Mouse (Mus musculus) heart, postnatal 10 days (tissue): Measurements from ENCODE around the gene Pgrmc2. TPM values are rescaled to one million over a fixed set of nuclear protein-coding genes. Genes with fewer than 3 reads are reported as not detected.
A peak's percentile ranks its signal among the peaks of the same experiment; 100 is the strongest.

Source experiments
- DNase-seq, 2 experiments: peaks; one replicate each; pipeline ENCODE4 v3.0.0; 2021
- intact Hi-C: fragments of 180-260 bp; cut with DNase I; formaldehyde crosslinking; loops from one replicate; pipeline ENCODE4 v1.15.1; 2025
- total RNA-seq, 2 experiments: library from RNA; stranded (reverse); gene quantifications; 2 replicates each; pipeline ENCODE4 v1.2.3; 2021

Gene Pgrmc2
- total RNA-seq, 2 experiments from 2014 or later: 42.3 to 46.9 TPM

DNA sequence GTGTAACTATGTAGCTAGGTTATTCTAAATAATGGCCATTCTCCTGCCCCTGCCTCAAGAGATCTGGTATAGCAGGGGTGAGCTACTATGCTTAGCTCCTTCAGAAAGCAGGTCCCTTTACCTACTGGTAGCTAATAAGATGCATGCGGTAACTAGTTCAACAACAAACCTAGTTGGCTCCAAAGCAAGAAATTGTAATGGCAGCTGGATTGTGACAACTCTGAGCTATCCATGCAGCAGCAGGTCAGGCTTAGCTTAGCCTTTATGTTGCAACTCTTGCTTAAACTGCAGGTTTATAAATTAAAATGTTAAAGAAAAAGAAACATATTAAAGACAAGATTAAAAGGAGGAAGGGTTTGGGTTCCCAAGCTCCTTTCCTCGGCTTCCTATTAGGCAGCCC lies 4.2 kb downstream of the Pgrmc2 start:
- intact Hi-C loops: loop anchor here (10.0 kb wide), 1 partner anchor 666 kb away; the partner anchor contains the start of genes D3Ertd751e and Sclt1
- DNase-seq: no peak

DNA sequence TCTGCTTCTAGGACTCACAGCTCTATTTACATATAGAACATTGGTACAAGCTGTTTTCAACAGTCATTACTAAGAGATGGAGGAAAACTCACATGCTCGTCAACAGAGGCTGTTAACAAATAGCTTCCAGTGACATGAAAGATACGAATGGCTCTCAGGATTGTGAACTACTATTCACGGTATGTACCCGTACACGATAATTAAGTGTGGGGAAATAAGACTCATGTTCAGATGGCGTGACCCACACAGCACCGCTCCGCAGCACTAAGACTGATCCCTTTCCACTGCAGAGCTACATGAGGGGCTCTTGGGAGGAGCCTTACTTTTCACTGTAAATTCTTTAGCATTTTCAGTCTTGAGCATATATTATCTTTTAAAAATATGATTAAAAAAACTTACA lies 7.5 kb downstream of the Pgrmc2 start:
- DNase-seq: no peak
- intact Hi-C loops: loop anchor here (10.0 kb wide), 1 partner anchor 669 kb away; the partner anchor contains the start of genes D3Ertd751e and Sclt1

DNA sequence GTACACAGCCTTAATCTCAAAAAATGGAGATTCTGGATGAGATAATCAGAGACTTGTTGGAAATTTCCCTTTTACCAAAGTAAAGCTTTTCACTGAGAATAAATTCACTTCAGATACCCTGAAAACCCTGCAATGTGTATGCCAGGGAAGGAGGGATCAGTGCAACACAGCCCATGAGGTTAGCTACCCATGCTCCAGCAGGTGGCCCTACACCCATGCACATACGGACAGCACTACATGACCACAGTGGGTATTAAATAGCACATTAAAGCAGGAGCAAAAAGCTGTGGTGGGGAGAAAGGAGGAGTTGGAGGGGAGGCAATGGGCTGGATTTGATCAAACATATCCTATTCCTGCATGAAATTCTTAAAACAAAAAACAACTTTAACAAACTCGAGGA lies 12.3 kb downstream of the Pgrmc2 start:
- intact Hi-C loops: loop anchor here (10.0 kb wide), 1 partner anchor 674 kb away; the partner anchor contains the start of genes D3Ertd751e and Sclt1

DNA sequence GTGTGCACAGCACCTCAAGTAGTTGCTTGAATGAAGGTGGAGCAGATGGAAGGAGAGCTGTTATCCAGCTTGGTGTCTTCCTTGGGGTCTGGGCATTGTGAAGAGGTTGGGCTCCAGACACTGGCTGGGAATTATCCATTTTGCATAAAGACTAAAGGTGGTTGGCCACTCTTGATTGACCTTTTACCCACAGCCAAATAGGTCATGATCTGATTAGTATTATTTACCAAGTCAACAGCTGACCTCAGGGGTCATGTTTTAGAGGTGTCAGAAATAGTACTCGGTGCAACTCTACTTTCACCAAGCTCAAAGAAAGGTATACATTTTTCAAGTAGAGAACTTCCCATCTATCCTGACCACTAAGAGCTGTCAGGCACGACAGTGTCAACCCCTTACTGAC lies 17.5 kb downstream of the Pgrmc2 start:
- intact Hi-C loops: no loop called here
- DNase-seq: no peak

More for the DNA sequence above, 12.3 kb downstream of the Pgrmc2 start:
- DNase-seq: peak; percentile 29 to 34

DNA sequence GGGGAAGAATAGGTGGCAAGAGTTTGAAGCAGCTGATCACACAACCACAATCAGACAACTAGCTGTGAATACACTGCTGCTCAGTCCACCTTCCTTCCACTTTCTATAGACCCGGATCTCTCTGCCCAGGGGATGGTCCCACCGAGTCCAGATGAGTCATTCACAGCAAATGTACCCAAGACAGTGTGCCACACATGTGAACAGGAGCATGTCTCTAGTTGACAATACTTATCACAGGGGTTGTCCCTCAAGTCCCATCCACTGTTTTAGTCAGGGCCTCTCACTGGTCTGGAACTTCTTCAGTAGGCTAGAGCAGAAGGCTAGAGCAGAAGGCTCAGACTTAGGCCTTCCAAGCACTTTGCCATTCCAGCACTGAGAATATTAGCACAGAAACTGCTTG lies 20.1 kb downstream of the Pgrmc2 start:
- no peak for DNase-seq
- intact Hi-C loops: no loop called here

DNA sequence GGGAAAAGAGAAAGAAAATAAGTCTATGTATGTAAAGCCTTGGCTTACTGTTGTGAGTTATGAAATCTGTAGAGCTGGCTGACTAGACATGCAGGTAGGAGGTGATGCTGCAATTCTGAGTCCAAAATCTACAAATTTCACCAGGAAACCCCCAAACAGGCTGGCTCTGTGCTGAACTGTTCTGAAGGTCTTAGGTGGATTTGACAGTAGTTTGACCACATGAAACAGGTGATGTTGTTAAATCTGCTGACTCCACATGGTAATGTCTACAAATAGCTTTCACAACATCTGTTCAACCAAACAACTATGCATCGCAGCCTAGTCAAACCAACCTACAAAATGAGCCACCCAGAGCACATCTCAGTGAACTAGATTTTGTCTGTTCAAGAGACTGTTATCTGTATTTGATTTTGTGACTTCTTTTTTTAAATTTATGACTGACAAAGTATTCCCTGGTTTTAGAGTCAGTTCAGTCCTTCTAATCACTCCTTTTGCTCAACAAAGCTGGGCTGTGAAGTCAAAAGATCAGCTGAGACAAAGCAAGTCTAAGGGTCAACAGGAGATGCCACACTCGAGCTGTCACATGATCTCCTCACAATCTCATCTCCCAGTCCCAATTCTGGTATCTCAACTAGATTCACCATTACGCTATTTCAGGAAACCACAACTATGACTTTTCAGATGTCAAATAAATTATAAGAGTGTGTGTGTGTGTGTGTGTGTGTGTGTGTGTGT lies 20.8 kb downstream of the Pgrmc2 start:
- DNase-seq: no peak
- intact Hi-C loops: no loop called here

DNA sequence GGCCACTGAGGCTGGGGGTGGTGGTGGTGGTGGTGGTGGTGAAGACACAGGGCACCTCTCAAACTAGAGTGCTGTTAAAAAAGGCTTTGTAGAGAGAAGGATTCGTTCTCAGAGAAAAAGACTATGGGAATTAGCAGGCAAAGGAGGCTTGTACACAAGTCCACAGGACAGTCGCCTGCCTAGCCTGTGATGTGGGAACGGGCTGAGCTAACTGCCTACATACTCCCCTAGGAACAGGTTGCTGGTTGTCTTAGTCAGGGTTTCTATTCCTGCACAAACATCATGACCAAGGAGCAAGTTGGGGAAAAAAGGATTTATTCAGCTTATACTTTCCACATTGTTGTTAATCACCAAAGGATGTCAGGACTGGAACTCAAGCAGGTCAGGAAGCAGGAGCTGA lies 23.6 kb downstream of the Pgrmc2 start:
- DNase-seq: no peak
- intact Hi-C loops: no loop called here

DNA sequence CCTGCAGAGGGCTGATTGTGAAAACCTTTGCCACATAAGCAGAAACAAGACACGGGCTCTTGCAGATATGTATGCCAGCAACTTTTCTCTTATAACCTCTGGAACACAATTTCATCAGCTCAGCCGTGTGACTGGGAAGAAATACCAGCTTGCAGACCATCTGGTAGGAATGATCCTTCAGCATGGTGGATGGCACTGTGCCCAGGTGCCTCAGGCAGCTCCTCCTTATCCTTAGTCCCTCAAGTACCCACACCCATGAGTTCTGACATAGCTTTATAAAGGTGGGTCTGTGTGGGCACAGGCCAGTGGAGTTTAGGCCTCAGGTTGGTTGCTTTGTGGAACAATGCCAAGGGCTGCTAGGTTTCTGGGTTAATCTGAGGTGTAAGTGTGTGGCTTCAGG lies 24.5 kb downstream of the Pgrmc2 start:
- DNase-seq: peak in 1 of 2 experiments; percentile 22
- intact Hi-C loops: no loop called here

DNA sequence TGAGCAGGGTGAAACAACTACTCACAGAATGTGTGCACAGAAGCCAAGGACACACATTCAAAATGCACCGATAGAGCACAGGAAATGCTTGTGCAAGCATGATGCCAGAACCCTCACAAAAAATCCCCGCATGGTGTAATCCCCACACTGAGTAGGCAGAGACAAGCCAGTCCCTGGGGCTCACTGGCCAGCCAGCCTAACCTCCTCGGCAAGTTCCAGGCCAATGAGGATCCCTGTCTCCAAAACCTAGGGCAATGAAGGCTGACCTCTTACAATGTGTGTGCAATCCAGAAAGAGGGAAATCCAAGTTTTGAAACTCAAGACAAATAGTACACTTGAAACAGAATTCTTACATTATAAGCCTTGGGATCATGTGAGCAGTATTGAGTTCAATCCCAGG lies 29.5 kb downstream of the Pgrmc2 start:
- DNase-seq: no peak
- intact Hi-C loops: no loop called here

DNA sequence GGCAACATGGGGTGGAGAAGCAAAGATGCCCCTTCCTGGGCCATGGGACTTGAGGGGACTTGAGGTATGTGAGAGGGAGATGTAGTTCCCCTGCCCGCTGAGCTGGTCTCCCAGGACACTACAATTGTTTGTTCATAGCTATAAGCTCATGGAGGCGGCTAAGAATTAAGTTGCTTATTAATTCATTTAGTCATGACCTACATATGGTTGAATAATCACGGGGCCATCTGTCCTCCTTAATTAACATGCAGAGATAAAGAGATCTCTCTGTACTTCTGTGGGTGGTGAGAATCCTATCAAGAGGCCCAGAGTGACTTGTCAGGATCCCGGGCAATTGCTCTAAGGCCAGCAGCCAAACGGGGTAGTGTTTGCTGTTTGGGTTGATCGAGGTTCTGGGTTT lies 35.0 kb downstream of the Pgrmc2 start:
- intact Hi-C loops: no loop called here
- no peak for DNase-seq

DNA sequence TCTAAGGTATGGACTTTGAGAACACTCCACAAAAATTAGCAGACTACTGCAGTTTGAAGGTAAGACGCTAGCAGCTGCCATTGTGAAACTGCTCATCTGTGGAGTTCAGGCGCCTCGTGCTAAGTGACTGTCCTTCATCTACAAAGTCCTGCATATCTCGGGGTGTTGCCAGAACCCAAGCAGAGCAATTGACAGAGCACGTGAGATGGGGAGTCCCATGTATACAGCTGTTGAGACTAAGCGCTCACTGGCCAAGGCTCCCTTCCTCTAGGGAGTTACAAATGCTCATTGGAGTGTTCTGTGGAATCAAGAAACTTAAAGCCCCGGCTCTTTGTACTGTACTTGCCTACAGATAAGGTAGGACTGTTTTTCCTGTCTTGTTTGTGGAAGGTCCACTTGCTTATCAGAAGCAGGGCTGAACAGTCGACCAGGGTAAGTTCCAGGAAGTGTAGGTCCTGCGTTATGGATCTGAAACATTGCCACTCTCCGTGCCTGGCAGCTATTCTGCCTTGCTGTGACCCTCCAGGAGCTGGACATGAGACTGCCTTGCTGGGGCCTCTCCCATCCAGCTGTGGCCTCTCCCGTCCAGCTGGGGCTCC lies 39.0 kb downstream of the Pgrmc2 start:
- peak; percentile 6 to 13 for DNase-seq
- intact Hi-C loops: no loop called here

DNA sequence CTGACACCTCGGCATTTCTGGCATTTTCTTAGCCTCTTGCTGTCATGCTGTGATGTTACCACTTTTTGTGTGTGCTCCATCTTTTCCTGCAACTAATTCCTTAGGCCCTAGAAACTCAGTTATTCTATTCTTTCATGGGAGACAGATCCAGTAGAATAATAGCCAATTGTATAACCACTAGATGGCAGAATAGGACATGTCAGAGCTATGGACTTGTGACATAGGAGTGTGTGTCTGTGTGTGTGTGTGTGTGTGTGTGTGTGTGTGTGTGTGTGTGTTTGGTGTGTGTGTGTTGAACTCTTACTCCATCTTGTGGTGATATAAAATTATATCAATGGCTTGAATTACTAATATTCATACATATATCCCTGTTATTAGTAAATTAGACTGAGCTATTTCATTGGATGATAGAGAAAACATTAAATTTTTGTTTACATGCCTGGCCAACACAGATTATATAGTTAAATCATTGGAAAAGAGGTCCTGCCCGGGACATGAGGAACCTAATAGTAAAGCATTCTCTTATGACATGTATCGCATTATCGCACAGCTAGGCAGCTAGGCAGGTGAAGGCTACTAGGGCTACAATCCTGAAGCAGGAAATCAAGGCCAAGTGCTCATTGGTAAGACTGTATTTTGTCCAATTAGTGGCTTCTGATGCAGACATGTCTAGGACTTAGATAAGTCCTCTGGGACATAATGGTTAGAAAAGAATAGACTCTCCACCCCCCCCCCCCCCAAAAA lies 40.5 kb downstream of the Pgrmc2 start:
- intact Hi-C loops: no loop called here
- peak; percentile 24 to 59 for DNase-seq

DNA sequence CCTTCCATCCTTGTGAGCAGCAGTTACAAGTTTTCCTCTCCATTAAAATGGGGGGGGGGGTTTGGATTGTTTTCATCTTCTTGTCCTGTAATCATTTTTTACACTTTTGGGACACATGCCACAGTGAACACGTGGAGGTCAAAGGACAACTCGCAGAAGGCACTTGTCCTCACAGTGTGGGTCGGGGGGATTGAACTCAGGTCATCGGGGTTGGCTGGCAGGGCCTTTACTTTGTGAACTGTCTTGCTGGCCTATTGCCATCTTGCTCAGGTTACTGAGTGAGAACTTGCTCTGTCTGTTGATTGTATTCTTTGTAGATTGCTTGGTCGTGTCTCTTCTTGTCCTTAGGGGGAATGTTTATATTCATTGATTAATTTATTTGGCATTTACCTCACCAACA lies 41.6 kb downstream of the Pgrmc2 start:
- intact Hi-C loops: no loop called here
- DNase-seq: no peak

DNA sequence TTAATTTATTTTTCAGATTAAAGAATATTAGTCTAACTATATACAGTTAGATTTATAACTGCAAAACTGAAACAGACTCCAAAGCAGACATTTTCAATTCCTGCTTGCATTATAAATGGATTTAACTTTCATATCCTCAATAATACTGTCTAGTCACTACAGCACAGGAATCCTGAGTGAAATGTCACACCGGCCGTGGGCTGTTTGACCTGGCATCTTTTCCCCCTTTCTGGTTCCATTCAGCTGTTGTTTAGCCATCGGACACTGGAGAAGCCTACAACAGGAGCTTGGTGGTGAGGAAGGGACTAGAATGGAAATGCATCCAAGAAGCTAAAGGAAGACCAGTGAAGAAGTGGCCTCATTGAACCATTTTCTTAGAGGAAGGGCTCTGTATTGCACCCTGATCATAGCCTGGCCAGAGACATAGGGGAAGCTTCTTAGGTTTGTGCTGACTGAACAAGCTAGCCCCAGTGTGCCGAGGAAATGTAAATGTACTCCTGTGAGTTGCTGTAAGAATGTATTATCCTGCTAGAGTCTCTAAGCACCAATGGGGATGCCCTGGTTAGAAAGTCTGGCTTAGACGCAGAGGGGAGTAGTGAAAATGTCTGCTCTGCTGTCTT lies 44.4 kb downstream of the Pgrmc2 start:
- DNase-seq: no peak

DNA sequence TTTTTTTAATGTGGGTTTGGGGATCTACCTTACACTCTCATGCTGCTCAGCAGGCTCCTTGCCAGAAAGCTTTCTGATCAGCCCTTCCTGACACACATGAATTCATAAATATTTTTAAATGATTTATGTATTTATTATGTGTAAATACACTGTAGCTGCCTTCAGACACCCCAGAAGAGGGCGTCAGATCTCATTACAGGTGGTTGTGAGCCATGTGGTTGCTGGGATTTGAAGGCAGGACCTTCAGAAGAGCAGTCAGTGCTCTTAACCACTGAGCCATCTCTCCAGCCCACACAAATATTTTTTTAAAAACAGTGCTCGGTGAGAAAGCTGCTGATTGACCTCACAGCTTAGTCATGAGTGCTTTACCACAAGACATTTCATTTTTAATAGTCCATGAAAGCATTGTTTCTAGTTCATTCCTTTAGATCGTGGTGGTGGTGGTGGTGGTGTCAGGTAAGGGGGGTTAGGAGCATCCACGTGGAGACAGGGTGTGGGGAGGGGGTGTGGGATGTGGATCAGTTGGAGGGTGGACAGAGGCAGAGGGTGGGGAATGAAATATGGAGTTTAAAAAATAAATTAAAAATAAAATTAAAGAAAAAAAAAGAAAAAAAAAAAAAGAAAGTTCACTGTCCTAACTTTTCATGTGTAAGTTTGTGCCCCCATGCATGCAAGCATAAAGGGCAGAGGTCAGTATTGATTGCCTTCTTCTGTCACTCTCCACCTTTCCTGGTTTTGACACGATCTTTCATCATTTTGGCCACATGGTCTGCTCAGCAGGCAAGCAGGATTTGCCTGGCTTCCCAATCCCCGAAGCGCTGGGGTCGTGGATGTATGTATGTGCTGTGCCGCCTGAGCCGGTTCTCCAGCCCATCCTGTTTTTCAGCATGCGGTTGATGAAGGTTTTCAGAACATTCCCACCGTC lies 51.3 kb downstream of the Pgrmc2 start:
- intact Hi-C loops: no loop called here
- no peak for DNase-seq

More for the DNA sequence above, 44.4 kb downstream of the Pgrmc2 start:
- intact Hi-C loops: no loop called here

DNA sequence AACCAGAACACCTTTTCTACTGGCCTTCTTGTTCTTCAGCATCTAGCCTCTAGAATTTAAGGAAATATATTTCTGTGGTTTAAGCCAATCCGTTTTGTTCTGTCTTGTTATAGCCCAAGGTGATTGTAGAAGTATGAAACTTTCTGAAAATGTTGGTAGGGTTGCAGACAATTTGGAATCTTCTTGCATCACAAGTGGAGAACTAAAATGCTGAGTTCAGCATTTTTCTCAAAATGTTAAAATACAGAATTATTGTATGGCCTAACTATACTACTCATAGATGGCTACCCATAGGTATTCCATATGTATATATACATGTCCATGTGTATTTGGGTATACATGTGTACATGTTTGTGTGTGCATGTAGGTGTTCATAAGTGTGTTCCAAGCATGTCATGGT lies 52.1 kb downstream of the Pgrmc2 start:
- intact Hi-C loops: no loop called here
- no peak for DNase-seq

DNA sequence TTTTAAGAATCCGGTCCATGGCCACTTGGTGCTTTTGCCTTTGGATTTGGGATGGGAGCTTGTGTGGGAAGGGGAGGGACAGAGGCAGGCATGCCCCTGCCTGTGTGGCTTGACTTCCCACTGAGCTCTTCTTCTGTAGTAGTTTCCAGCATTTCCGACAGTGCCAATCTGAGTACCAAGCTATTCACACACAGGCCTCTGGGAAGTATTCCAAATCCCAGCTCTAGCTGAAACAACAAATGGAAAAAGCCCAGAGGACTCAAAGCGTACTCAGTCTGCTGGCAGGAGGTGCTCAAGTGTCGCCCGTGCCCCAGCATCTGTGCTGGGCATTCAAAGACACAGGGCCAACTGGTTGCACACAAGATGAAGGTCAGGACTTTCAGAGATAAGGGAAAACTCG lies 60.9 kb downstream of the Pgrmc2 start:
- intact Hi-C loops: no loop called here
- DNase-seq: peak; percentile 27 to 40

DNA sequence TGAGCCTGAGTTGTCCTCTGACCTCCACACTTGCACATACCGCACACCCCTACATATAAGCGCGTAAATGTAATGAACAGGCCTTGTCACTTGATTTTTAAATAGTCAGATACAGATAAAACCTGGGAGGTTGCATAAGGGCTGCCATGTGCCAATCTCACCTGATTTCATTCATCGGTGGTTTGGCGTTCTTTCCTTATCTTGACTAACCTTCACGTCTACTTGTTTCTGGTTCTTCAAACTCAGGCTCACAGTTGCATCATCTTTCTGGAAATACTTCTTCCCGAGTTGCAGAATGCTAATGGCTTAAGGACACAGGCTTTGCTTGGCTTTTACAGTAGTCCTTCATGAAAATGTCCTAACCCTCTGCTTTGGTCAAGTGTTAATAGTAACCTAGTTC lies 62.2 kb downstream of the Pgrmc2 start:
- intact Hi-C loops: no loop called here

DNA sequence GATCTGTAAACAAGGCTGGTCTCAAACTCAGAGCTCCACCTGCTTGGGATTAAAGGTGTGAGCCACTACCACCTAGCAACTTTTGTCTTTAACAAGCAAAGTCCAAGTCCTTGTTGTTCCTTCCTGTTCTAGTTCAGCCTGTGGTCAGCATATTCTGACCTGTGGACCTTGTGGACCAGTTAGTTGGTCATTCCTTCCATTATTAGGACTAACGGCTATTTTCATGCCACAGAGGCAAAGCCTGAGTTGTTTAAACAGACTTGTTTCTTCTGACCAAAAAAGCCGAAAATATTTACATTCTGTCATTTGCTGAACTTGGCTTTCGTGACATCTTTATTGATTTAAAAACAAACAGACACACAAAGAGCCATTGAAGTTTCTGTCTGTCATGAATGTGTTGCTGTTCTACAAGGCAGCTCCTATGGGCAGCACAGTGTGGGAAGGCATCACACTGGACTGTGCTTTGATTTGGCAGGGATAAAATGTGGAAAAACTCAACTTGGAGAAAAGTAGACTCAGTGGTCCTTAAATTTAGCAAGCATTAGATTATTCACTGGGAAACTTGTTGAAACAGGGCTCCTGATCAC lies 64.7 kb downstream of the Pgrmc2 start:
- DNase-seq: no peak
- intact Hi-C loops: no loop called here

More for the DNA sequence above, 62.2 kb downstream of the Pgrmc2 start:
- no peak for DNase-seq
